Mouse (Mus musculus) spleen, adult 18-20 months (tissue): Measurements from ENCODE around the gene Gm20834.
"Not testable (repeated sequence)": the region's sequence is repeated elsewhere in the genome, so short reads cannot be mapped to it uniquely, and the experiment has no call there.

ENCODE experiments used
- DNase-seq, 2 experiments: peaks; one replicate each; pipeline ENCODE4 v3.0.0; 2022; ENCODE audit warnings: mixed read lengths in 2 of 2

The Gm20834 gene

DNA sequence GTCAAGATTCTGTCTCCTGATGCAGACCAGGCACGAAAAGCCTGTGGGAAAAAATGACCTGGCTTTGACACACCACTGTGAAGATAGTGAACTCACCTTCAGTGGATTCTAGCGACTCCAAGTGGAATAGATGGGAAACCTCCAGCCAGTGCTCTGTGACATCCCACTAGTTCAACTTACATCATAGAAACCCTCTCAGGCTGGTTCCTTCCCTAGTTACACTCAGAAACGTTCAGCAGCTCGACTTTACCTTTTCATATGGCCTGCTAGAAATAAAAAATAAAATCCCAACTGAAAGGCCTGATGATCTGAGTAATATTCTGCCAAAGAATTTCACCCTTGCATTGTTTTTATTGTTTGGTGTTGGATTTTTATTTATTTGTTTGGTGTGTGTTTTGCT, at the start of gene Gm20834:
Gm20834 (minus strand) TSS at position 101 of the 400 bp plus-strand sequence.
- not testable (repeated sequence) for DNase-seq
